In genomic region chr11:97740190-97740589, GRCm38 (mm10) we compare ENCODE assay signal across 8 mouse cellular contexts. TPM values are rescaled to one million over a fixed set of nuclear protein-coding genes. Genes with fewer than 3 reads are reported as not detected.
A peak's percentile ranks its signal among the peaks of the same experiment; 100 is the strongest.
DNase-seq lines count a peak whose midpoint lies in the region; ATAC-seq lines count a peak whose summit lies in the region.

No protein-coding gene starts in this region.

- no peak for ATAC-seq in inflammation-experienced regulatory T-cells, adult 6 months

- DNase-seq in kidney, adult 18-20 months = peak; percentile 46
- no peak for DNase-seq in kidney, adult 11 months
- peak; percentile 59 for DNase-seq in ZHBTc4 (ENCODE audit: low read depth, low spot score)
- DNase-seq in heart, postnatal 10 days = peak; percentile 46 to 49
- DNase-seq in lung, postnatal 10 days = peak; percentile 57
- DNase-seq in cerebellum, postnatal 14 days = no peak
- no peak for DNase-seq in left cerebral cortex, adult 11 months (ENCODE audit: low spot score)

- intact Hi-C loops in heart, postnatal 10 days (cut with DNase I) = no loop called here

RNA-seq across cellular contexts. Expression of gene Pip4k2b, which starts 4.3 kb away (rescaled TPM):
- 10 to 100 TPM; 19.4 to 26.7 TPM for total RNA-seq in heart, postnatal 10 days (2021)
- 1 to 10 TPM; 2.4 to 2.9 (median 2.6) TPM for polyA plus RNA-seq in inflammation-experienced regulatory T-cells, adult 6 months (2017; shearing (Covaris generic))

RNA-seq across cellular contexts. Expression of gene Cwc25, which starts 26.2 kb away (rescaled TPM):
- 10 to 100 TPM; 10.8 to 11.8 TPM for total RNA-seq in heart, postnatal 10 days (2021)
- 10 to 100 TPM; 23.0 to 28.1 (median 23.0) TPM for polyA plus RNA-seq in inflammation-experienced regulatory T-cells, adult 6 months (2017; shearing (Covaris generic))

RNA-seq across cellular contexts. Expression of gene 1700001P01Rik, which starts 35.5 kb away (rescaled TPM):
- total RNA-seq in heart, postnatal 10 days (2021) = not detected
- polyA plus RNA-seq in inflammation-experienced regulatory T-cells, adult 6 months (2017; shearing (Covaris generic)) = under 1 TPM in 1 of 3 experiments, not detected in 2; 0.56 TPM

RNA-seq across cellular contexts. Expression of gene Psmb3, which starts 37.0 kb away (rescaled TPM):
- total RNA-seq in heart, postnatal 10 days (2021) = 100 to 1,000 TPM; 184 to 186 TPM
- 100 to 1,000 TPM; 461 to 576 (median 475) TPM for polyA plus RNA-seq in inflammation-experienced regulatory T-cells, adult 6 months (2017; shearing (Covaris generic))

RNA-seq across cellular contexts. Expression of gene Pcgf2, which starts 39.9 kb away (rescaled TPM):
- 10 to 100 TPM; 21.4 to 21.7 TPM for total RNA-seq in heart, postnatal 10 days (2021)
- polyA plus RNA-seq in inflammation-experienced regulatory T-cells, adult 6 months (2017; shearing (Covaris generic)) = 1 to 10 TPM; 4.6 to 6.9 (median 5.4) TPM

Comparison
In these comparisons a context has a peak if more than half of its experiments do, and no peak if none do; other contexts are left out.
1. DNase-seq: peak in kidney, adult 18-20 months (single experiment), ZHBTc4 (single experiment), heart, postnatal 10 days (2 of 2) and lung, postnatal 10 days (single experiment); none in kidney, adult 11 months (single experiment), cerebellum, postnatal 14 days (0 of 2) and left cerebral cortex, adult 11 months (single experiment).